9 mouse cellular contexts compared by ENCODE assay signal in the genomic region with DNA sequence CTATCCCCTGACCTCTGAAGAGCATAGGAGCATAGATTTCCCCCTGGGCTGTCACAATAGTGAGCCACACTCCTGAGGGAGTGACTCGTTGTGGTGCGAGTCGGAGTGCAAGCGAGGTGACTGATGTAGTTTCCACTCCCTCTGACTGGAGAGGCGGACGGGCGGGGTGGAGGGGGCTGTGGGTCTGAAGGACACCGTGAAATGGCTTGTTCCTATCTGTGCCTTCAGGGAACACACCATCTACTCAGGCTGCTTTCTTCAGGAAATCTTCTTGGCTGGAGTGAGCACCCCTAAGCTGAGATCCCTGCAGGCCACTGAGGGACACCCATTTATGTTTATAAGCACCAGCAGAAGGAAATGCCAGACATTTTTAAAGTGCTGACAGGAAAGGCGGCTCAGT. TPM values are rescaled to one million over a fixed set of nuclear protein-coding genes. Genes with fewer than 3 reads are reported as not detected.
DNase-seq lines count a peak whose midpoint lies in the region; ATAC-seq and TF ChIP-seq lines count a peak whose summit lies in the region.
"Had no signal": no experiment of that assay in that cellular context is flagged by ENCODE, and none has a peak within 500 bp of the region (broad histone marks: within the 10 kb centered on the region; RNA-seq: fewer than 3 reads in every experiment).

No protein-coding gene starts in this region.

- peaks cover 48% of the 10 kb centered on the region for H3K27me3 ChIP-seq in hindbrain, embryonic 10.5 days (ENCODE audit: insufficient read depth, poor library complexity, severe bottlenecking)
- H3K27me3 ChIP-seq in midbrain, embryonic 14.5 days (ENCODE audit: control insufficient read depth, insufficient read depth, low read length): no peaks in the 10 kb centered on the region

- TF ChIP-seq CTCF in layer of hippocampus, adult 2 months (conservative IDR thresholded peaks at IDR 0.05): no peak
- TF ChIP-seq CTCF in cortical plate, adult 2 months (IDR thresholded peaks at IDR 0.05; ENCODE audit: extremely low read depth, insufficient read depth, low read length): no peak

- 7% methylated on average over 9 of the region's 9 CpGs for WGBS in hindbrain, embryonic 10.5 days
- 7% methylated on average over 9 of the region's 9 CpGs for WGBS in midbrain, embryonic 14.5 days

- H3K9me3 ChIP-seq in hindbrain, embryonic 10.5 days: no peaks in the 10 kb centered on the region
- no peaks in the 10 kb centered on the region for H3K9me3 ChIP-seq in midbrain, embryonic 14.5 days (ENCODE audit: control insufficient read depth, low read length)

- no peaks in the 10 kb centered on the region for H3K36me3 ChIP-seq in hindbrain, embryonic 10.5 days
- peaks cover 11% of the 10 kb centered on the region; the same call in 1 of the 2 replicates for H3K36me3 ChIP-seq in midbrain, embryonic 14.5 days (ENCODE audit: control insufficient read depth, insufficient read depth, low read length)

- peaks cover 2% of the 10 kb centered on the region; the same call in 1 of the 2 replicates for H3K4me1 ChIP-seq in cortical plate, adult 2 months (ENCODE audit: control insufficient read depth, insufficient read depth, low read length)
- peaks cover 37% of the 10 kb centered on the region for H3K4me1 ChIP-seq in hindbrain, embryonic 10.5 days (replicated peaks)
- H3K4me1 ChIP-seq in midbrain, embryonic 14.5 days (ENCODE audit: control insufficient read depth, insufficient read depth, low read length): peaks cover 27% of the 10 kb centered on the region

- peak overlapping the region; percentile 66 for H3K4me2 ChIP-seq in midbrain, embryonic 14.5 days (ENCODE audit: low read length)

- ATAC-seq in midbrain, embryonic 14.5 days (ENCODE audit: low FRiP score, low TSS enrichment): 0 out of 2 replicates have a peak, but pooled peaks have one; percentile 16
- ATAC-seq in megakaryocyte progenitor cell, adult 5-6 weeks (replicated peaks; ENCODE audit: poor library complexity): no peak

- H3K4me3 ChIP-seq in layer of hippocampus, adult 2 months: peak overlapping the region; percentile 77
- peak overlapping the region; percentile 91 for H3K4me3 ChIP-seq in cortical plate, adult 2 months (ENCODE audit: insufficient read depth, low read length)
- H3K4me3 ChIP-seq in hindbrain, embryonic 10.5 days: peak overlapping the region; percentile 66
- H3K4me3 ChIP-seq in midbrain, embryonic 14.5 days (replicated peaks; ENCODE audit: low read depth, low read length): peak overlapping the region; percentile 67

- DNase-seq in layer of hippocampus, adult 2 months (ENCODE audit: low spot score in 2 of 2): no peak
- no peak for DNase-seq in layer of hippocampus, adult 9-11 months
- DNase-seq in hindbrain, embryonic 10.5 days (ENCODE audit: low spot score): peak; percentile 17
- DNase-seq in midbrain, embryonic 14.5 days: peak; percentile 47
- DNase-seq in thymus, postnatal 10 days (ENCODE audit: low spot score in 2 of 2): no peak
- no peak for DNase-seq in thymus, postnatal 0 days (ENCODE audit: low spot score)

- peak overlapping the region; percentile 73 for H3K9ac ChIP-seq in midbrain, embryonic 14.5 days (replicated peaks; ENCODE audit: low read length)

- TF ChIP-seq POLR2A in cortical plate, adult 2 months (IDR thresholded peaks at IDR 0.05; ENCODE audit: extremely low read depth, insufficient read depth, low read length): 0 out of 2 replicates have a peak, but pooled peaks have one; percentile 11

- H3K27ac ChIP-seq in layer of hippocampus, adult 2 months: peak overlapping the region; percentile 96
- 0 out of 2 replicates have a peak overlapping the region, but pooled peaks have one; percentile 31 for H3K27ac ChIP-seq in cortical plate, adult 2 months (ENCODE audit: insufficient read depth, low read length)
- peak overlapping the region; percentile 90 for H3K27ac ChIP-seq in hindbrain, embryonic 10.5 days
- H3K27ac ChIP-seq in midbrain, embryonic 14.5 days (replicated peaks; ENCODE audit: low read depth, low read length): peak overlapping the region; percentile 91

RNA-seq across cellular contexts. Expression of a gene that starts 8.7 kb away (rescaled TPM):
- not detected for total RNA-seq in layer of hippocampus, adult 2 months (2021)
- polyA plus RNA-seq in cortical plate, adult 2 months (2012; rRNA removed): 0.67 TPM in 1 of 2 replicates, not detected in the other
- not detected in 2 replicates for polyA plus RNA-seq in hindbrain, embryonic 10.5 days (2016; fragmentation: Nextera tagmentation; extraction: Ambion mirVana)
- polyA plus RNA-seq in midbrain, embryonic 14.5 days (2014; fragmentation: Nextera tagmentation; extraction: Ambion mirVana): not detected in 2 replicates
- polyA plus RNA-seq in thymus, postnatal 0 days (2015; fragmentation: Nextera tagmentation; extraction: Ambion mirVana): not detected in 2 replicates
- total RNA-seq in megakaryocyte progenitor cell, adult 5-6 weeks (2015): not detected in 2 replicates
- total RNA-seq in megakaryocyte progenitor cell, adult 5-6 weeks (2017): not detected in 2 replicates
- total RNA-seq: heart, postnatal 14 days had no signal

RNA-seq across cellular contexts. Expression of a gene that starts 24.5 kb away (rescaled TPM):
- total RNA-seq in layer of hippocampus, adult 2 months (2021): 10 to 100 TPM; 19.2 to 20.5 TPM
- 45.9 and 52.6 TPM in 2 replicates for polyA plus RNA-seq in cortical plate, adult 2 months (2012; rRNA removed)
- polyA plus RNA-seq in hindbrain, embryonic 10.5 days (2016; fragmentation: Nextera tagmentation; extraction: Ambion mirVana): 4.9 and 5.5 TPM in 2 replicates
- 9.7 and 15.3 TPM in 2 replicates for polyA plus RNA-seq in midbrain, embryonic 14.5 days (2014; fragmentation: Nextera tagmentation; extraction: Ambion mirVana)
- 0.21 and 0.33 TPM in 2 replicates for polyA plus RNA-seq in thymus, postnatal 0 days (2015; fragmentation: Nextera tagmentation; extraction: Ambion mirVana)
- not detected in 2 replicates for total RNA-seq in megakaryocyte progenitor cell, adult 5-6 weeks (2015)
- 0.07 TPM in 1 of 2 replicates, not detected in the other for total RNA-seq in megakaryocyte progenitor cell, adult 5-6 weeks (2017)
- total RNA-seq: heart, postnatal 14 days had no signal

RNA-seq across cellular contexts. Expression of a gene that starts 25.3 kb away (rescaled TPM):
- total RNA-seq in layer of hippocampus, adult 2 months (2021): 10 to 100 TPM; 73.8 to 74.7 TPM
- polyA plus RNA-seq in cortical plate, adult 2 months (2012; rRNA removed): 108 and 124 TPM in 2 replicates
- 4.7 and 12.7 TPM in 2 replicates for polyA plus RNA-seq in hindbrain, embryonic 10.5 days (2016; fragmentation: Nextera tagmentation; extraction: Ambion mirVana)
- polyA plus RNA-seq in midbrain, embryonic 14.5 days (2014; fragmentation: Nextera tagmentation; extraction: Ambion mirVana): 51.6 and 72.4 TPM in 2 replicates
- 0.19 and 0.20 TPM in 2 replicates for polyA plus RNA-seq in thymus, postnatal 0 days (2015; fragmentation: Nextera tagmentation; extraction: Ambion mirVana)
- not detected in 2 replicates for total RNA-seq in megakaryocyte progenitor cell, adult 5-6 weeks (2015)
- total RNA-seq in megakaryocyte progenitor cell, adult 5-6 weeks (2017): not detected in 2 replicates

RNA-seq across cellular contexts. Expression of a gene that starts 30.4 kb away (rescaled TPM):
- 10 to 100 TPM; 50.2 to 54.9 TPM for total RNA-seq in layer of hippocampus, adult 2 months (2021)
- polyA plus RNA-seq in cortical plate, adult 2 months (2012; rRNA removed): 75.4 and 77.7 TPM in 2 replicates
- polyA plus RNA-seq in hindbrain, embryonic 10.5 days (2016; fragmentation: Nextera tagmentation; extraction: Ambion mirVana): 391 and 411 TPM in 2 replicates
- polyA plus RNA-seq in midbrain, embryonic 14.5 days (2014; fragmentation: Nextera tagmentation; extraction: Ambion mirVana): 210 and 212 TPM in 2 replicates
- polyA plus RNA-seq in thymus, postnatal 0 days (2015; fragmentation: Nextera tagmentation; extraction: Ambion mirVana): 306 TPM in 2 replicates
- 209 and 216 TPM in 2 replicates for total RNA-seq in megakaryocyte progenitor cell, adult 5-6 weeks (2015)
- total RNA-seq in megakaryocyte progenitor cell, adult 5-6 weeks (2017): 113 and 131 TPM in 2 replicates

RNA-seq across cellular contexts. Expression of a gene that starts 39.0 kb away (rescaled TPM):
- 10 to 100 TPM; 32.2 to 38.5 TPM for total RNA-seq in layer of hippocampus, adult 2 months (2021)
- polyA plus RNA-seq in cortical plate, adult 2 months (2012; rRNA removed): 58.5 and 69.2 TPM in 2 replicates
- 38.7 and 48.1 TPM in 2 replicates for polyA plus RNA-seq in hindbrain, embryonic 10.5 days (2016; fragmentation: Nextera tagmentation; extraction: Ambion mirVana)
- 8.0 and 12.8 TPM in 2 replicates for polyA plus RNA-seq in midbrain, embryonic 14.5 days (2014; fragmentation: Nextera tagmentation; extraction: Ambion mirVana)
- 16.9 and 22.6 TPM in 2 replicates for polyA plus RNA-seq in thymus, postnatal 0 days (2015; fragmentation: Nextera tagmentation; extraction: Ambion mirVana)
- total RNA-seq in megakaryocyte progenitor cell, adult 5-6 weeks (2015): 21.8 and 27.5 TPM in 2 replicates
- 215 and 246 TPM in 2 replicates for total RNA-seq in megakaryocyte progenitor cell, adult 5-6 weeks (2017)

Comparison
In these comparisons a context has a peak if more than half of its experiments do, and no peak if none do; other contexts are left out.
1. DNase-seq: peak in hindbrain, embryonic 10.5 days (single experiment) and midbrain, embryonic 14.5 days (single experiment); none in layer of hippocampus, adult 2 months (0 of 2), layer of hippocampus, adult 9-11 months (single experiment), thymus, postnatal 10 days (0 of 2) and thymus, postnatal 0 days (single experiment).
2. H3K27ac ChIP-seq: peak in every context shown above with its lines; median percentile 96 in layer of hippocampus, adult 2 months; 91 in midbrain, embryonic 14.5 days; 90 in hindbrain, embryonic 10.5 days; 31 in cortical plate, adult 2 months.
3. Peak in every context shown above with its lines, with median percentiles within 50 percentile points of each other: H3K4me3 ChIP-seq.